Comparison of ENCODE assay signal across 9 mouse cellular contexts in genomic region chr15:86405527-86405926, GRCm38 (mm10).
DNase-seq lines count a peak whose midpoint lies in the region; ATAC-seq and TF ChIP-seq lines count a peak whose summit lies in the region.
"Had no signal": no experiment of that assay in that cellular context is flagged by ENCODE, and none has a peak within 500 bp of the region (broad histone marks: within the 10 kb centered on the region; RNA-seq: fewer than 3 reads in every experiment).

No protein-coding gene starts in this region.

- H3K27me3 ChIP-seq in hindbrain, postnatal 0 days (ENCODE audit: insufficient read depth, low read length) = no peaks in the 10 kb centered on the region
- no peaks in the 10 kb centered on the region for H3K27me3 ChIP-seq in hindbrain, embryonic 16.5 days (replicated peaks; ENCODE audit: control insufficient read depth, insufficient read depth, low read length)
- H3K27me3 ChIP-seq in ES-Bruce4 (ENCODE audit: control insufficient read depth, insufficient read depth, low read length, poor library complexity, severe bottlenecking) = no peaks in the 10 kb centered on the region
- H3K27me3 ChIP-seq: limb, embryonic 12.5 days had no signal

- H3K27ac ChIP-seq in hindbrain, postnatal 0 days = no peak overlapping the region
- no peak overlapping the region for H3K27ac ChIP-seq in hindbrain, embryonic 16.5 days (ENCODE audit: low read depth, low read length)
- H3K27ac ChIP-seq in ES-Bruce4 (ENCODE audit: insufficient read depth, low read length) = no peak overlapping the region
- no peak overlapping the region for H3K27ac ChIP-seq in left cerebral cortex, adult 2 months
- H3K27ac ChIP-seq: limb, embryonic 12.5 days had no signal

- no peak for TF ChIP-seq EP300 in ES-Bruce4 (IDR thresholded peaks at IDR 0.05; ENCODE audit: insufficient read depth, low read depth, low read length)

- no peaks in the 10 kb centered on the region for H3K9me3 ChIP-seq in hindbrain, postnatal 0 days (ENCODE audit: low read length)
- H3K9me3 ChIP-seq in hindbrain, embryonic 16.5 days (ENCODE audit: control insufficient read depth, low read length) = no peaks in the 10 kb centered on the region
- no peaks in the 10 kb centered on the region for H3K9me3 ChIP-seq in ES-Bruce4 (replicated peaks; ENCODE audit: control insufficient read depth, insufficient read depth, low read length, poor library complexity, severe bottlenecking)
- H3K9me3 ChIP-seq: limb, embryonic 12.5 days had no signal

- intact Hi-C loops in left cerebral cortex, adult 2 months (cut with DNase I) = loop anchor here (1.0 kb wide), 2 partner anchors 155 to 162 kb away; no protein-coding TSS in a partner anchor

- H3K4me2 ChIP-seq in hindbrain, postnatal 0 days (ENCODE audit: low read depth, low read length) = no peak overlapping the region
- no peak overlapping the region for H3K4me2 ChIP-seq in hindbrain, embryonic 16.5 days (ENCODE audit: low read length)
- H3K4me2 ChIP-seq: limb, embryonic 12.5 days had no signal

- no peaks in the 10 kb centered on the region for H3K4me1 ChIP-seq in hindbrain, postnatal 0 days (ENCODE audit: insufficient read depth, low read length)
- no peaks in the 10 kb centered on the region for H3K4me1 ChIP-seq in hindbrain, embryonic 16.5 days (ENCODE audit: control insufficient read depth, insufficient read depth, low read depth, low read length)
- H3K4me1 ChIP-seq in ES-Bruce4 (ENCODE audit: control insufficient read depth, insufficient read depth, low read length) = no peaks in the 10 kb centered on the region
- H3K4me1 ChIP-seq: limb, embryonic 12.5 days had no signal

- WGBS in hindbrain, postnatal 0 days = 34% methylated on average over 4 of the region's 4 CpGs
- 21% methylated on average over 4 of the region's 4 CpGs for WGBS in hindbrain, embryonic 16.5 days

- no peak for TF ChIP-seq POLR2A in ES-Bruce4 (IDR thresholded peaks at IDR 0.05; ENCODE audit: insufficient read depth, low read length)

- ATAC-seq in hindbrain, postnatal 0 days = no peak
- no peak for ATAC-seq in hindbrain, embryonic 16.5 days

- TF ChIP-seq CTCF in hindbrain, postnatal 0 days (IDR thresholded peaks at IDR 0.05; ENCODE audit: low read depth) = peak; percentile 85
- peak; percentile 85 for TF ChIP-seq CTCF in ES-Bruce4 (IDR thresholded peaks at IDR 0.05; ENCODE audit: low read depth, low read length)
- TF ChIP-seq CTCF in left cerebral cortex, adult 2 months (IDR thresholded peaks at IDR 0.05) = peak; percentile 92

- no peak overlapping the region for H3K9ac ChIP-seq in hindbrain, postnatal 0 days (replicated peaks; ENCODE audit: low read length)
- no peak overlapping the region for H3K9ac ChIP-seq in hindbrain, embryonic 16.5 days (ENCODE audit: low read depth, low read length)
- H3K9ac ChIP-seq in ES-Bruce4 (ENCODE audit: low read depth, poor library complexity, severe bottlenecking) = no peak overlapping the region
- H3K9ac ChIP-seq: limb, embryonic 12.5 days had no signal

- no peak overlapping the region for H3K4me3 ChIP-seq in hindbrain, postnatal 0 days (ENCODE audit: low read length)
- no peak overlapping the region for H3K4me3 ChIP-seq in hindbrain, embryonic 16.5 days (ENCODE audit: low read length)
- no peak overlapping the region for H3K4me3 ChIP-seq in ES-Bruce4 (ENCODE audit: low read depth, low read length)
- no peak overlapping the region for H3K4me3 ChIP-seq in left cerebral cortex, adult 2 months
- H3K4me3 ChIP-seq: limb, embryonic 12.5 days had no signal

- peak; percentile 46 for DNase-seq in hindbrain, postnatal 0 days (ENCODE audit: low spot score)
- peak; percentile 14 for DNase-seq in c-Kit-positive CD71-positive TER-119-negative erythroid progenitor cells, embryonic 14.5 days (ENCODE audit: low read depth)
- peak; percentile 52 for DNase-seq in gastrocnemius, adult 18-20 months (ENCODE audit: low spot score)
- peak; percentile 39 to 50 for DNase-seq in left cerebral cortex, adult 2 months (ENCODE audit: extremely low spot score in 1 of 2, low spot score in 2 of 2)
- peak; percentile 26 to 46 for DNase-seq in natural killer cell, adult 2 months (ENCODE audit: low spot score in 2 of 2)
- DNase-seq in thymus, adult 18-20 months = peak; percentile 48 to 63

- H3K36me3 ChIP-seq in hindbrain, postnatal 0 days (ENCODE audit: insufficient read depth, low read length) = no peaks in the 10 kb centered on the region
- H3K36me3 ChIP-seq in hindbrain, embryonic 16.5 days (ENCODE audit: control insufficient read depth, insufficient read depth, low read length) = no peaks in the 10 kb centered on the region
- H3K36me3 ChIP-seq in ES-Bruce4 (ENCODE audit: control insufficient read depth, insufficient read depth, low read length, poor library complexity, severe bottlenecking) = no peaks in the 10 kb centered on the region
- H3K36me3 ChIP-seq: limb, embryonic 12.5 days had no signal
